Mouse (Mus musculus) embryonic fibroblast, embryonic 13.5 days (primary cell): ENCODE data around the gene Xrcc3. TPM values are rescaled to one million over a fixed set of nuclear protein-coding genes. Genes with fewer than 3 reads are reported as not detected.

Experiments used
- H3K27ac ChIP-seq: 2 replicates; pipeline ENCODE4 v1.5.1; 2012; ENCODE audit warnings: low read length, control low read depth, inconsistent platforms; ENCODE audit not compliant: insufficient read depth
- H3K4me1 ChIP-seq: 2 replicates; pipeline ENCODE4 v1.6.1; 2011; ENCODE audit warnings: low read length; ENCODE audit not compliant: control insufficient read depth, insufficient read depth
- H3K4me3 ChIP-seq: 2 replicates; pipeline ENCODE4 v1.5.1; 2011; ENCODE audit warnings: mild to moderate bottlenecking, control low read depth, low read length; ENCODE audit not compliant: insufficient read depth
- CTCF ChIP-seq: IDR thresholded peaks from 2 replicates; pipeline ENCODE4 v1.5.1; 2011; ENCODE audit warnings: mild to moderate bottlenecking, control low read depth, low read length, moderate library complexity, borderline replicate concordance; ENCODE audit not compliant: insufficient read depth
- POLR2A ChIP-seq: IDR thresholded peaks from 2 replicates; pipeline ENCODE4 v1.6.1; 2011; ENCODE audit warnings: low read depth, mild to moderate bottlenecking, control low read depth, low read length, moderate library complexity
- polyA plus RNA-seq: library from polyadenylated mRNA; stranded (reverse); fragments of >200 nt; gene quantifications from 2 replicates; pipeline ENCODE4 v1.2.4, GENCODE M21; 2011; ENCODE audit warnings: low read depth; ENCODE audit not compliant: missing spikeins, insufficient read length

The Xrcc3 gene
- polyA plus RNA-seq, 1 experiment: 2.7 TPM

- Histone ChIP-seq H3K27ac (no peak overlapping the region), H3K4me1 (peaks cover 27% of the 10 kb centered on the region), H3K4me3 (no peak overlapping the region)
- TF ChIP-seq CTCF: no peak
- no peak for TF ChIP-seq POLR2A
Observed at GRCm38 (mm10) chr12:111766313-111767236, 47.1 kb downstream of the Xrcc3 start.

GRCm38 (mm10) chr12:111762620-111763280 lies 50.9 kb downstream of the Xrcc3 start:
- no peak for TF ChIP-seq CTCF
- no peak for TF ChIP-seq POLR2A
- no peak overlapping the region for H3K27ac ChIP-seq
- H3K4me3 ChIP-seq: no peak overlapping the region
- H3K4me1 ChIP-seq: peaks cover 29% of the 10 kb centered on the region

- Histone ChIP-seq H3K27ac (peak overlapping the region; percentile 48), H3K4me3 (peak overlapping the region; percentile 96), H3K4me1 (peaks cover 16% of the 10 kb centered on the region; the same call in 1 of the 2 replicates)
- TF ChIP-seq POLR2A (no peak), CTCF (no peak)
Observed at GRCm38 (mm10) chr12:111760306-111760908, 53.3 kb downstream of the Xrcc3 start.

- Histone ChIP-seq H3K4me3 (peak overlapping the region; percentile 96), H3K4me1 (peaks cover 16% of the 10 kb centered on the region; the same call in 1 of the 2 replicates), H3K27ac (peak overlapping the region; percentile 86)
- TF ChIP-seq CTCF: no peak
- TF ChIP-seq POLR2A: peak; percentile 69; the same call in 1 of the 2 replicates
Observed at GRCm38 (mm10) chr12:111759176-111760061, 54.3 kb downstream of the Xrcc3 start.

- Histone ChIP-seq H3K4me3 (peak within 1 kb of the TSS; percentile 96), H3K4me1 (peaks cover 16% of the 10 kb centered on the region; the same call in 1 of the 2 replicates), H3K27ac (peak within 1 kb of the TSS; percentile 86)
- TF ChIP-seq POLR2A: peak; percentile 84
- no peak for TF ChIP-seq CTCF
Observed at GRCm38 (mm10) chr12:111758381-111759175, 55.1 kb downstream of the Xrcc3 start, which contains the start of gene Klc1. Gene Klc1 (plus strand): TSS chr12:111758849.

GRCm38 (mm10) chr12:111757561-111758325 lies 55.9 kb downstream of the Xrcc3 start:
- Histone ChIP-seq H3K4me3 (peak overlapping the region; percentile 96), H3K27ac (no peak overlapping the region), H3K4me1 (peaks cover 14% of the 10 kb centered on the region; the same call in 1 of the 2 replicates)
- TF ChIP-seq CTCF: no peak
- TF ChIP-seq POLR2A: no peak

- TF ChIP-seq POLR2A: no peak
- no peak for TF ChIP-seq CTCF
- Histone ChIP-seq H3K27ac (no peak overlapping the region), H3K4me3 (no peak overlapping the region), H3K4me1 (peaks cover 10% of the 10 kb centered on the region; the same call in 1 of the 2 replicates)
Observed at GRCm38 (mm10) chr12:111756698-111757082, 57.0 kb downstream of the Xrcc3 start.
